ENCODE assay signal across 10 mouse cellular contexts in the genomic region with DNA sequence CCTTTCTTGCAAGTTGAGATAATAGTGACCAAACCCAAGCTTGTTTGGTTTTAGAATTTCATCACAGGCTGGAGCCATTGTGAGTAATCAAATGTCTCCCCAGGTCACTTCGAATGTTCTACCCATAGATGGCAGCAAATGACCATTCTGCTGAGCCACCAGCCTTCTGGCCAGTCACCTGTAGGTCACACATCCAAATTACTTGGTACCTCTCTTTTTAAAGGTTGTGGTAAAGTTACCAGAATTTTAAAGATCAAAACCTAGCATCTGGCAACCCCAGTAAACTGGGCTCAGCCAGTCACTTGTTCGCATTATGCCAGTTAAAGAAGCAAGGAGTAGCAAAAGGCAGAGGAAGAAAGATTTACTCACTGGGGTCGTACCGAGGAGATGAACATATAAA. TPM values are rescaled to one million over a fixed set of nuclear protein-coding genes. Genes with fewer than 3 reads are reported as not detected.
A peak's percentile ranks its signal among the peaks of the same experiment; 100 is the strongest.
DNase-seq lines count a peak whose midpoint lies in the region; ATAC-seq and TF ChIP-seq lines count a peak whose summit lies in the region.
"Had no signal": no experiment of that assay in that cellular context is flagged by ENCODE, and none has a peak within 500 bp of the region (broad histone marks: within the 10 kb centered on the region; RNA-seq: fewer than 3 reads in every experiment).

No protein-coding gene starts in this region.

- no peaks in the 10 kb centered on the region for H3K4me1 ChIP-seq in intestine, postnatal 0 days (replicated peaks; ENCODE audit: control insufficient read depth, insufficient read depth, low read length)
- H3K4me1 ChIP-seq in intestine, embryonic 15.5 days (replicated peaks), result no peaks in the 10 kb centered on the region
- H3K4me1 ChIP-seq: embryonic facial prominence, embryonic 15.5 days had no signal

- H3K27ac ChIP-seq in intestine, postnatal 0 days (ENCODE audit: low read depth, low read length), result no peak overlapping the region
- H3K27ac ChIP-seq in intestine, embryonic 15.5 days, result no peak overlapping the region
- H3K27ac ChIP-seq: embryonic facial prominence, embryonic 15.5 days had no signal

- no peak overlapping the region for H3K9ac ChIP-seq in intestine, postnatal 0 days (ENCODE audit: low read depth, low read length)
- H3K9ac ChIP-seq in intestine, embryonic 15.5 days, result no peak overlapping the region
- H3K9ac ChIP-seq: embryonic facial prominence, embryonic 15.5 days had no signal

- H3K36me3 ChIP-seq in intestine, postnatal 0 days (ENCODE audit: control insufficient read depth, insufficient read depth), result no peaks in the 10 kb centered on the region
- H3K36me3 ChIP-seq in intestine, embryonic 15.5 days, result no peaks in the 10 kb centered on the region
- H3K36me3 ChIP-seq: embryonic facial prominence, embryonic 15.5 days had no signal

- TF ChIP-seq CTCF in intestine, postnatal 0 days (IDR thresholded peaks at IDR 0.05; ENCODE audit: low read depth), result peak; percentile 91

- ATAC-seq in intestine, postnatal 0 days, result no peak
- no peak for ATAC-seq in intestine, embryonic 15.5 days
- 0 out of 2 replicates have a peak, but pooled peaks have one; percentile 66 for ATAC-seq in monocyte, adult 5-6 weeks (replicated peaks; ENCODE audit: insufficient number of reproducible peaks, low FRiP score, low TSS enrichment, poor library complexity, severe bottlenecking)

- peak; percentile 54 for DNase-seq in CD4-positive helper T cell, adult 2 months (ENCODE audit: low read depth, low spot score)
- peak; percentile 38 to 54 for DNase-seq in adrenal gland, adult 18-20 months (ENCODE audit: low spot score in 2 of 2)
- DNase-seq in embryo, embryonic 10 days (ENCODE audit: low spot score), result peak; percentile 80
- peak; percentile 46 for DNase-seq in hindlimb bud, embryonic 11.5 days (ENCODE audit: extremely low spot score, low read depth, low spot score)
- DNase-seq in right cerebral cortex, postnatal 4 days, result no peak

- no peaks in the 10 kb centered on the region for H3K9me3 ChIP-seq in intestine, postnatal 0 days (ENCODE audit: control insufficient read depth)
- H3K9me3 ChIP-seq in intestine, embryonic 15.5 days, result no peaks in the 10 kb centered on the region
- H3K9me3 ChIP-seq: embryonic facial prominence, embryonic 15.5 days had no signal

- H3K27me3 ChIP-seq in intestine, postnatal 0 days (replicated peaks; ENCODE audit: control insufficient read depth, insufficient read depth, low read length), result no peaks in the 10 kb centered on the region
- no peaks in the 10 kb centered on the region for H3K27me3 ChIP-seq in intestine, embryonic 15.5 days (replicated peaks)

- no peak overlapping the region for H3K4me3 ChIP-seq in intestine, postnatal 0 days (ENCODE audit: low read depth, low read length)
- no peak overlapping the region for H3K4me3 ChIP-seq in intestine, embryonic 15.5 days (replicated peaks)
- H3K4me3 ChIP-seq: embryonic facial prominence, embryonic 15.5 days had no signal

- H3K4me2 ChIP-seq in intestine, postnatal 0 days (replicated peaks; ENCODE audit: low read depth), result no peak overlapping the region
- H3K4me2 ChIP-seq in intestine, embryonic 15.5 days (replicated peaks), result no peak overlapping the region
- H3K4me2 ChIP-seq: embryonic facial prominence, embryonic 15.5 days had no signal

- WGBS in intestine, postnatal 0 days, result 56% methylated on average over 4 of the region's 4 CpGs
- WGBS in intestine, embryonic 15.5 days, result 56% methylated on average over 4 of the region's 4 CpGs

RNA-seq across cellular contexts. Expression of a gene that starts 19.6 kb away (rescaled TPM):
- polyA plus RNA-seq in intestine, postnatal 0 days (2015; fragmentation: Nextera tagmentation; extraction: Ambion mirVana), result 0.21 and 0.64 TPM in 2 replicates
- polyA plus RNA-seq in intestine, embryonic 15.5 days (2015; fragmentation: Nextera tagmentation; extraction: Ambion mirVana), result 1.9 and 2.4 TPM in 2 replicates
- under 1 TPM; 0.54 to 0.56 TPM for total RNA-seq in adrenal gland, adult 18-20 months (2021)
- total RNA-seq in monocyte, adult 5-6 weeks (2017), result not detected in 3 replicates
- polyA plus RNA-seq: liver, embryonic 16.5 days had no signal

RNA-seq across cellular contexts. Expression of a gene that starts 35.9 kb away (rescaled TPM):
- polyA plus RNA-seq in intestine, postnatal 0 days (2015; fragmentation: Nextera tagmentation; extraction: Ambion mirVana), result 15.4 TPM in 2 replicates
- polyA plus RNA-seq in intestine, embryonic 15.5 days (2015; fragmentation: Nextera tagmentation; extraction: Ambion mirVana), result 11.0 TPM in 2 replicates
- 10 to 100 TPM; 38.5 to 61.5 TPM for total RNA-seq in adrenal gland, adult 18-20 months (2021)
- 32.0 to 39.8 TPM (median 37.9 TPM) in 3 replicates for total RNA-seq in monocyte, adult 5-6 weeks (2017)
